Comparison of ENCODE assay signal across 8 mouse cellular contexts in the genomic region with DNA sequence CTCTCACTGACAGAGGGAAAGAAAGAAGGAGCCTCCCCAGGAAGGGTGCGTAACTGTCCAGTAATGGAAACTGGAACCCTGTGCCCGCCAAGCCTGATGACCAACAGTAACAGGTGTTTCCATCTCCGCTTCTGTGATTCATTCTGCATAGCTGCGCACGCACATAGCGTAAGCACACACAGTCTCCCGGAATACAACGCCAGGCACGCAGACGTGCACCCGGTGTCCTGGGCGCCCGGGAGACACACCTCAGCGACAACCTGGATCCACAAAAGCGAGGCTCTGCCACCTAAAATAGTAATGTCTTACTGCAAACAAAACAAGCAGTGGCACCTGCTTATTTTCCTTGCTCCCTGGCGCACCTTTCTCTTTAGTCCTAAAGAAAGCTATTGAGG. TPM values are rescaled to one million over a fixed set of nuclear protein-coding genes. Genes with fewer than 3 reads are reported as not detected.
DNase-seq lines count a peak whose midpoint lies in the region; ATAC-seq lines count a peak whose summit lies in the region.

No protein-coding gene starts in this region.

- ATAC-seq in hindbrain, embryonic 15.5 days (ENCODE audit: low FRiP score, low read depth), result peak; percentile 77
- no peak for ATAC-seq in limb, embryonic 11.5 days (ENCODE audit: insufficient number of reproducible peaks, low FRiP score, low TSS enrichment, low read depth)
- ATAC-seq in midbrain, embryonic 14.5 days (ENCODE audit: low FRiP score, low TSS enrichment), result peak; percentile 66
- no peak for ATAC-seq in erythroid progenitor cell, adult 5-6 weeks (replicated peaks; ENCODE audit: low FRiP score, poor library complexity, severe bottlenecking)

- no peaks in the 10 kb centered on the region for H3K36me3 ChIP-seq in hindbrain, embryonic 15.5 days
- H3K36me3 ChIP-seq in limb, embryonic 11.5 days (ENCODE audit: control insufficient read depth, insufficient read depth, low read length), result no peaks in the 10 kb centered on the region
- no peaks in the 10 kb centered on the region for H3K36me3 ChIP-seq in midbrain, embryonic 14.5 days (ENCODE audit: control insufficient read depth, insufficient read depth, low read length)

- H3K9ac ChIP-seq in hindbrain, embryonic 15.5 days, result peak overlapping the region; percentile 92
- H3K9ac ChIP-seq in limb, embryonic 11.5 days (ENCODE audit: low read length), result no peak overlapping the region
- H3K9ac ChIP-seq in midbrain, embryonic 14.5 days (replicated peaks; ENCODE audit: low read length), result peak overlapping the region; percentile 89

- peak overlapping the region; percentile 97 for H3K27ac ChIP-seq in hindbrain, embryonic 15.5 days (replicated peaks)
- H3K27ac ChIP-seq in limb, embryonic 11.5 days (replicated peaks; ENCODE audit: low read depth, low read length), result no peak overlapping the region
- peak overlapping the region; percentile 94 for H3K27ac ChIP-seq in midbrain, embryonic 14.5 days (replicated peaks; ENCODE audit: low read depth, low read length)

- peaks cover 4% of the 10 kb centered on the region; the same call in 1 of the 2 replicates for H3K27me3 ChIP-seq in hindbrain, embryonic 15.5 days
- peaks cover 47% of the 10 kb centered on the region for H3K27me3 ChIP-seq in limb, embryonic 11.5 days (ENCODE audit: control insufficient read depth, insufficient read depth, low read length)
- no peaks in the 10 kb centered on the region for H3K27me3 ChIP-seq in midbrain, embryonic 14.5 days (ENCODE audit: control insufficient read depth, insufficient read depth, low read length)

- H3K4me2 ChIP-seq in hindbrain, embryonic 15.5 days, result peak overlapping the region; percentile 90
- peak overlapping the region; percentile 94 for H3K4me2 ChIP-seq in limb, embryonic 11.5 days (ENCODE audit: low read depth, severe bottlenecking)
- H3K4me2 ChIP-seq in midbrain, embryonic 14.5 days (ENCODE audit: low read length), result peak overlapping the region; percentile 82

- peak overlapping the region; percentile 89 for H3K4me3 ChIP-seq in hindbrain, embryonic 15.5 days
- H3K4me3 ChIP-seq in limb, embryonic 11.5 days (ENCODE audit: low read depth, low read length), result peak overlapping the region; percentile 45
- H3K4me3 ChIP-seq in midbrain, embryonic 14.5 days (replicated peaks; ENCODE audit: low read depth, low read length), result peak overlapping the region; percentile 70

- WGBS in hindbrain, embryonic 15.5 days, result 1% methylated on average over 16 of the region's 16 CpGs
- WGBS in limb, embryonic 11.5 days, result 3% methylated on average over 16 of the region's 16 CpGs
- under 1% methylated on average over 16 of the region's 16 CpGs for WGBS in midbrain, embryonic 14.5 days

- DNase-seq in WW6 (ENCODE audit: low read depth, low spot score), result peak; percentile 33
- DNase-seq in cerebellum, adult 9-10 months, result peak; percentile 86
- DNase-seq in frontal cortex, postnatal 14 days (ENCODE audit: low spot score in 2 of 2), result peak; percentile 38 to 57
- DNase-seq in limb, embryonic 11.5 days (ENCODE audit: low spot score), result peak; percentile 40
- DNase-seq in midbrain, embryonic 14.5 days, result peak; percentile 86
- DNase-seq in urinary bladder, postnatal 4 days (ENCODE audit: low spot score in 2 of 2), result peak; percentile 30 to 60

- no peaks in the 10 kb centered on the region for H3K9me3 ChIP-seq in hindbrain, embryonic 15.5 days
- H3K9me3 ChIP-seq in limb, embryonic 11.5 days (ENCODE audit: control insufficient read depth, low read length), result no peaks in the 10 kb centered on the region
- no peaks in the 10 kb centered on the region for H3K9me3 ChIP-seq in midbrain, embryonic 14.5 days (ENCODE audit: control insufficient read depth, low read length)

- peaks cover 26% of the 10 kb centered on the region for H3K4me1 ChIP-seq in hindbrain, embryonic 15.5 days (replicated peaks)
- peaks cover 3% of the 10 kb centered on the region; the same call in 1 of the 2 replicates for H3K4me1 ChIP-seq in limb, embryonic 11.5 days (ENCODE audit: control insufficient read depth, insufficient read depth, low read length)
- H3K4me1 ChIP-seq in midbrain, embryonic 14.5 days (ENCODE audit: control insufficient read depth, insufficient read depth, low read length), result peaks cover 18% of the 10 kb centered on the region

RNA-seq across cellular contexts. Expression of a gene that starts 0.5 kb away (rescaled TPM):
- 18.4 and 20.6 TPM in 2 replicates for polyA plus RNA-seq in hindbrain, embryonic 15.5 days (2015; fragmentation: Nextera tagmentation; extraction: Ambion mirVana)
- 0.35 and 0.54 TPM in 2 replicates for polyA plus RNA-seq in limb, embryonic 11.5 days (2014; fragmentation: Nextera tagmentation; extraction: Ambion mirVana)
- 10.7 and 12.6 TPM in 2 replicates for polyA plus RNA-seq in midbrain, embryonic 14.5 days (2014; fragmentation: Nextera tagmentation; extraction: Ambion mirVana)
- total RNA-seq in erythroid progenitor cell, adult 5-6 weeks (2015; ENCODE audit: low replicate concordance), result not detected in 2 replicates
- total RNA-seq in erythroid progenitor cell, adult 5-6 weeks (2017; ENCODE audit: low replicate concordance), result not detected in 2 replicates

RNA-seq across cellular contexts. Expression of a gene that starts 35.7 kb away (rescaled TPM):
- polyA plus RNA-seq in hindbrain, embryonic 15.5 days (2015; fragmentation: Nextera tagmentation; extraction: Ambion mirVana), result 39.4 and 42.4 TPM in 2 replicates
- polyA plus RNA-seq in limb, embryonic 11.5 days (2014; fragmentation: Nextera tagmentation; extraction: Ambion mirVana), result 98.9 and 99.5 TPM in 2 replicates
- 43.9 and 50.7 TPM in 2 replicates for polyA plus RNA-seq in midbrain, embryonic 14.5 days (2014; fragmentation: Nextera tagmentation; extraction: Ambion mirVana)
- total RNA-seq in erythroid progenitor cell, adult 5-6 weeks (2015; ENCODE audit: low replicate concordance), result 28.9 and 29.6 TPM in 2 replicates
- total RNA-seq in erythroid progenitor cell, adult 5-6 weeks (2017; ENCODE audit: low replicate concordance), result 91.9 and 102 TPM in 2 replicates

Comparison
In these comparisons a context has a peak if more than half of its experiments do, and no peak if none do; other contexts are left out.
1. DNase-seq: peak in every context shown above with its lines; median percentile 86 in cerebellum, adult 9-10 months; 86 in midbrain, embryonic 14.5 days; 48 in frontal cortex, postnatal 14 days; 45 in urinary bladder, postnatal 4 days; 40 in limb, embryonic 11.5 days; 33 in WW6.
2. ATAC-seq: peak in hindbrain, embryonic 15.5 days (single experiment) and midbrain, embryonic 14.5 days (single experiment); none in limb, embryonic 11.5 days (single experiment) and erythroid progenitor cell, adult 5-6 weeks (single experiment).
3. Peak in every context shown above with its lines, with median percentiles within 50 percentile points of each other: H3K4me2 ChIP-seq and H3K4me3 ChIP-seq.